ENCODE assay signal across 7 mouse cellular contexts in the genomic region with DNA sequence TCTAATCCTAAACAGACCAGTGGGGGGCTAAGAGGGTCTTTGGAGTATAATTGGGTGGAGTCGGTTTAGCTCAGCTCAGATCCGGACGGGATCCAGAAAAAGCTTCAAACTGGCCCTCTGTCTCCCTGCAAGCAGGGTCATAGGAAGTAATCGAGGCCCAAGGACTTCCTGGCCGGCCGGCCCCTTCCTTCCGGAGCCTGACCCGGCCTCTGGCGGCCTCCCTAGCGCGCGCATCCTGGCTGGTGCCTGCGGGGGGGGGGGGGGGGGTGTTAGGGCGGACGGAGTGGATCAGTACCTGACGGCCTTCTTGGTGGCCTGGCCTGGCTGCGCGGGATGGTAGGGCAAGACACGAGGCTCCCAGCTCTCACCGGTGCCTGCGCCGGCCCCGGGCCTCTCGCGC. TPM values are rescaled to one million over a fixed set of nuclear protein-coding genes. Genes with fewer than 3 reads are reported as not detected.
DNase-seq lines count a peak whose midpoint lies in the region; ATAC-seq and TF ChIP-seq lines count a peak whose summit lies in the region.

No protein-coding gene starts in this region.

- peak overlapping the region; percentile 74 for H3K4me2 ChIP-seq in forebrain, embryonic 15.5 days (replicated peaks)
- peak overlapping the region; percentile 85 for H3K4me2 ChIP-seq in lung, embryonic 15.5 days
- H3K4me2 ChIP-seq in stomach, postnatal 0 days (replicated peaks; ENCODE audit: low read depth) = peak overlapping the region; percentile 86

- peak overlapping the region; percentile 39 for H3K27ac ChIP-seq in MEL (ENCODE audit: control insufficient read depth, low read depth, low read length)
- H3K27ac ChIP-seq in forebrain, embryonic 15.5 days (replicated peaks) = peak overlapping the region; percentile 83
- peak overlapping the region; percentile 66; the same call in 1 of the 2 replicates for H3K27ac ChIP-seq in kidney, adult 2 months (ENCODE audit: insufficient read depth, low read depth, low read length)
- peak overlapping the region; percentile 88 for H3K27ac ChIP-seq in lung, embryonic 15.5 days
- peak overlapping the region; percentile 78 for H3K27ac ChIP-seq in stomach, postnatal 0 days (replicated peaks)

- no peak for TF ChIP-seq RAD21 in MEL (IDR thresholded peaks at IDR 0.05; ENCODE audit: low read depth, low read length)

- no peaks in the 10 kb centered on the region for H3K9me3 ChIP-seq in MEL (replicated peaks; ENCODE audit: insufficient read depth, low read length)
- no peaks in the 10 kb centered on the region for H3K9me3 ChIP-seq in forebrain, embryonic 15.5 days
- no peaks in the 10 kb centered on the region for H3K9me3 ChIP-seq in lung, embryonic 15.5 days
- H3K9me3 ChIP-seq in stomach, postnatal 0 days (ENCODE audit: control insufficient read depth, low read length) = no peaks in the 10 kb centered on the region

- DNase-seq in MEL (ENCODE audit: low read depth, low spot score) = peak; percentile 57
- DNase-seq in kidney, adult 2 months = peak; percentile 73
- peak; percentile 57 for DNase-seq in stomach, postnatal 0 days (ENCODE audit: low spot score)
- no peak for DNase-seq in thymus, postnatal 0 days (ENCODE audit: low spot score)

- TF ChIP-seq CTCF in C2C12 (IDR thresholded peaks at IDR 0.05; ENCODE audit: control insufficient read depth, insufficient read depth, insufficient read length) (no peak), MEL (IDR thresholded peaks at IDR 0.05 in 2 of 3, conservative IDR thresholded peaks at IDR 0.05 in 1 of 3; ENCODE audit: control insufficient read depth in 1 of 3, insufficient read depth in 1 of 3, low read depth in 2 of 3, low read length in 3 of 3, poor library complexity in 1 of 3, severe bottlenecking in 1 of 3) (no peak)
- no peak for TF ChIP-seq CTCF in kidney, adult 2 months (conservative IDR thresholded peaks at IDR 0.05; ENCODE audit: insufficient read depth, insufficient read length, low read depth, low read length)
- TF ChIP-seq CTCF in stomach, postnatal 0 days (IDR thresholded peaks at IDR 0.05; ENCODE audit: low read depth) = no peak

- H3K27me3 ChIP-seq in C2C12 (ENCODE audit: control insufficient read depth, insufficient read depth, insufficient read length) = no peaks in the 10 kb centered on the region
- no peaks in the 10 kb centered on the region for H3K27me3 ChIP-seq in MEL (ENCODE audit: control insufficient read depth in 1 of 2, insufficient read depth in 2 of 2, low read length in 2 of 2)
- peaks cover 5% of the 10 kb centered on the region; the same call in 1 of the 2 replicates for H3K27me3 ChIP-seq in forebrain, embryonic 15.5 days
- no peaks in the 10 kb centered on the region for H3K27me3 ChIP-seq in kidney, adult 2 months (replicated peaks; ENCODE audit: control insufficient read depth, insufficient read depth, low read length)
- peaks cover 51% of the 10 kb centered on the region for H3K27me3 ChIP-seq in lung, embryonic 15.5 days
- H3K27me3 ChIP-seq in stomach, postnatal 0 days (ENCODE audit: control insufficient read depth, insufficient read depth, low read length) = peaks cover 2% of the 10 kb centered on the region; the same call in 1 of the 2 replicates

- H3K4me1 ChIP-seq in MEL (ENCODE audit: control insufficient read depth in 1 of 2, insufficient read depth in 2 of 2, low read length in 2 of 2) = 0 out of 4 replicates have a peak, but pooled peaks cover 0 to 4% of the 10 kb centered on the region in 2 experiments
- peaks cover 50% of the 10 kb centered on the region for H3K4me1 ChIP-seq in forebrain, embryonic 15.5 days
- peaks cover 8% of the 10 kb centered on the region; the same call in 1 of the 2 replicates for H3K4me1 ChIP-seq in kidney, adult 2 months (ENCODE audit: control insufficient read depth, insufficient read depth, low read length)
- peaks cover 22% of the 10 kb centered on the region for H3K4me1 ChIP-seq in lung, embryonic 15.5 days
- H3K4me1 ChIP-seq in stomach, postnatal 0 days (replicated peaks; ENCODE audit: control insufficient read depth, insufficient read depth) = 0 out of 2 replicates have a peak, but pooled peaks cover 2% of the 10 kb centered on the region

- ATAC-seq in forebrain, embryonic 15.5 days (replicated peaks) = no peak; the same call in 1 of the 2 replicates
- ATAC-seq in lung, embryonic 15.5 days (ENCODE audit: borderline replicate concordance, extremely low read depth, low FRiP score, low TSS enrichment) = peak; percentile 0; the same call in 1 of the 2 replicates
- no peak for ATAC-seq in stomach, postnatal 0 days (ENCODE audit: low FRiP score, low TSS enrichment)

- TF ChIP-seq EP300 in MEL (IDR thresholded peaks at IDR 0.05; ENCODE audit: low read depth in 1 of 2, low read length in 2 of 2) = no peak
- TF ChIP-seq EP300 in stomach, postnatal 0 days (optimal IDR thresholded peaks at IDR 0.05) = no peak

- peak overlapping the region; percentile 89 for H3K9ac ChIP-seq in MEL (ENCODE audit: control insufficient read depth, low read depth, low read length, poor library complexity, severe bottlenecking)
- H3K9ac ChIP-seq in forebrain, embryonic 15.5 days (replicated peaks) = peak overlapping the region; percentile 69
- peak overlapping the region; percentile 73 for H3K9ac ChIP-seq in lung, embryonic 15.5 days
- peak overlapping the region; percentile 75 for H3K9ac ChIP-seq in stomach, postnatal 0 days (ENCODE audit: low read length)

- H3K4me3 ChIP-seq in C2C12 (ENCODE audit: insufficient read depth, poor library complexity, severe bottlenecking) (peak overlapping the region; percentile 55), MEL (ENCODE audit: control insufficient read depth in 1 of 2, insufficient read depth in 1 of 2, low read depth in 2 of 2, low read length in 2 of 2) (peak overlapping the region; percentile 86 to 90)
- peak overlapping the region; percentile 75 for H3K4me3 ChIP-seq in forebrain, embryonic 15.5 days
- peak overlapping the region; percentile 71 for H3K4me3 ChIP-seq in kidney, adult 2 months (ENCODE audit: insufficient read depth, low read depth, low read length)
- peak overlapping the region; percentile 88 for H3K4me3 ChIP-seq in lung, embryonic 15.5 days
- peak overlapping the region; percentile 71 for H3K4me3 ChIP-seq in stomach, postnatal 0 days (ENCODE audit: low read depth, low read length)

- H3K79me2 ChIP-seq in C2C12 (ENCODE audit: control insufficient read depth, insufficient read depth) = peaks cover 24% of the 10 kb centered on the region
- peaks cover 3% of the 10 kb centered on the region; the same call in 1 of the 2 replicates for H3K79me2 ChIP-seq in MEL (ENCODE audit: control insufficient read depth, insufficient read depth, low read length, poor library complexity)

- WGBS in forebrain, embryonic 15.5 days = 0% methylated on average over 16 of the region's 25 CpGs
- under 1% methylated on average over 25 of the region's 25 CpGs for WGBS in kidney, adult 2 months
- 0% methylated on average over 20 of the region's 25 CpGs for WGBS in lung, embryonic 15.5 days
- under 1% methylated on average over 20 of the region's 25 CpGs for WGBS in stomach, postnatal 0 days

- peaks cover 21% of the 10 kb centered on the region for H3K36me3 ChIP-seq in C2C12 (ENCODE audit: control insufficient read depth, insufficient read depth)
- peaks cover 0 to 5% of the 10 kb centered on the region in 2 experiments; a peak in 3 of 4 replicates for H3K36me3 ChIP-seq in MEL (ENCODE audit: control insufficient read depth in 1 of 2, insufficient read depth in 2 of 2, low read length in 2 of 2)
- peaks cover 38% of the 10 kb centered on the region for H3K36me3 ChIP-seq in forebrain, embryonic 15.5 days
- H3K36me3 ChIP-seq in kidney, adult 2 months (ENCODE audit: control insufficient read depth, insufficient read depth, low read length) = no peaks in the 10 kb centered on the region
- peaks cover 25% of the 10 kb centered on the region for H3K36me3 ChIP-seq in lung, embryonic 15.5 days
- 0 out of 2 replicates have a peak, but pooled peaks cover 6% of the 10 kb centered on the region for H3K36me3 ChIP-seq in stomach, postnatal 0 days (ENCODE audit: control insufficient read depth, insufficient read depth, low read length)

- H3K79me3 ChIP-seq in C2C12 (ENCODE audit: low read depth) = no peaks in the 10 kb centered on the region

- H3ac ChIP-seq in C2C12 (ENCODE audit: control insufficient read depth, insufficient read length, low read depth) = peak overlapping the region; percentile 80

- no peak for TF ChIP-seq POLR2A in MEL (IDR thresholded peaks at IDR 0.05; ENCODE audit: control insufficient read depth in 1 of 2, insufficient read depth in 1 of 2, low read depth in 1 of 2, low read length in 2 of 2, poor library complexity in 1 of 2)
- no peak for TF ChIP-seq POLR2A in kidney, adult 2 months (IDR thresholded peaks at IDR 0.05; ENCODE audit: low read depth, low read length)

RNA-seq across cellular contexts. Expression of gene Chpf, which starts 0.6 kb away (rescaled TPM):
- polyA plus RNA-seq in C2C12 (2012; fragmentation: generic; extraction: Trizol) (49.3 TPM), MEL (2012; ENCODE audit: insufficient read depth in 1 of 2, insufficient read length in 2 of 2, low read depth in 1 of 2, low replicate concordance in 2 of 2, missing spikeins in 1 of 2) (10 to 100 TPM in 1 of 2 experiments, not detected in 1; 49.0 TPM)
- total RNA-seq in MEL (2012; rRNA removed) = 23.9 and 32.3 TPM in 2 replicates
- polyA plus RNA-seq in forebrain, embryonic 15.5 days (2015; fragmentation: Nextera tagmentation; extraction: Ambion mirVana) = 28.9 and 29.2 TPM in 2 replicates
- 31.6 and 51.9 TPM in 2 replicates for polyA plus RNA-seq in kidney, adult 2 months (2012; rRNA removed)
- 29.5 and 31.1 TPM in 2 replicates for polyA plus RNA-seq in lung, embryonic 15.5 days (2015; fragmentation: Nextera tagmentation; extraction: Ambion mirVana)
- 24.6 and 25.2 TPM in 2 replicates for polyA plus RNA-seq in stomach, postnatal 0 days (2015; fragmentation: Nextera tagmentation; extraction: Ambion mirVana)
- 10.7 and 11.4 TPM in 2 replicates for polyA plus RNA-seq in thymus, postnatal 0 days (2015; fragmentation: Nextera tagmentation; extraction: Ambion mirVana)

RNA-seq across cellular contexts. Expression of gene Tmem198, which starts 0.8 kb away (rescaled TPM):
- polyA plus RNA-seq in C2C12 (2012; fragmentation: generic; extraction: Trizol) (0.70 TPM), MEL (2012; ENCODE audit: insufficient read depth in 1 of 2, insufficient read length in 2 of 2, low read depth in 1 of 2, low replicate concordance in 2 of 2, missing spikeins in 1 of 2) (1 to 10 TPM in 1 of 2 experiments, not detected in 1; 1.4 TPM)
- total RNA-seq in MEL (2012; rRNA removed) = 0.33 and 0.65 TPM in 2 replicates
- 53.4 and 55.4 TPM in 2 replicates for polyA plus RNA-seq in forebrain, embryonic 15.5 days (2015; fragmentation: Nextera tagmentation; extraction: Ambion mirVana)
- polyA plus RNA-seq in kidney, adult 2 months (2012; rRNA removed) = 1.3 and 1.8 TPM in 2 replicates
- 0.65 and 0.82 TPM in 2 replicates for polyA plus RNA-seq in lung, embryonic 15.5 days (2015; fragmentation: Nextera tagmentation; extraction: Ambion mirVana)
- polyA plus RNA-seq in stomach, postnatal 0 days (2015; fragmentation: Nextera tagmentation; extraction: Ambion mirVana) = 1.4 and 1.7 TPM in 2 replicates
- 0.30 and 0.39 TPM in 2 replicates for polyA plus RNA-seq in thymus, postnatal 0 days (2015; fragmentation: Nextera tagmentation; extraction: Ambion mirVana)

RNA-seq across cellular contexts. Expression of gene Obsl1, which starts 27.8 kb away (rescaled TPM):
- polyA plus RNA-seq in C2C12 (2012; fragmentation: generic; extraction: Trizol) (31.6 TPM), MEL (2012; ENCODE audit: insufficient read depth in 1 of 2, insufficient read length in 2 of 2, low read depth in 1 of 2, low replicate concordance in 2 of 2, missing spikeins in 1 of 2) (1 to 10 TPM in 1 of 2 experiments, not detected in 1; 1.2 TPM)
- total RNA-seq in MEL (2012; rRNA removed) = 0.08 TPM in 1 of 2 replicates, not detected in the other
- polyA plus RNA-seq in forebrain, embryonic 15.5 days (2015; fragmentation: Nextera tagmentation; extraction: Ambion mirVana) = 21.7 and 21.9 TPM in 2 replicates
- 6.4 and 8.9 TPM in 2 replicates for polyA plus RNA-seq in kidney, adult 2 months (2012; rRNA removed)
- 74.0 and 77.9 TPM in 2 replicates for polyA plus RNA-seq in lung, embryonic 15.5 days (2015; fragmentation: Nextera tagmentation; extraction: Ambion mirVana)
- polyA plus RNA-seq in stomach, postnatal 0 days (2015; fragmentation: Nextera tagmentation; extraction: Ambion mirVana) = 17.9 and 21.2 TPM in 2 replicates
- polyA plus RNA-seq in thymus, postnatal 0 days (2015; fragmentation: Nextera tagmentation; extraction: Ambion mirVana) = 9.9 and 10.2 TPM in 2 replicates

RNA-seq across cellular contexts. Expression of gene Asic4, which starts 28.3 kb away (rescaled TPM):
- polyA plus RNA-seq in C2C12 (2012; fragmentation: generic; extraction: Trizol) (0.05 TPM), MEL (2012; ENCODE audit: insufficient read depth in 1 of 2, insufficient read length in 2 of 2, low read depth in 1 of 2, low replicate concordance in 2 of 2, missing spikeins in 1 of 2) (under 1 TPM in 1 of 2 experiments, not detected in 1; 0.18 TPM)
- 0.19 TPM in 1 of 2 replicates, not detected in the other for total RNA-seq in MEL (2012; rRNA removed)
- 2.8 and 4.1 TPM in 2 replicates for polyA plus RNA-seq in forebrain, embryonic 15.5 days (2015; fragmentation: Nextera tagmentation; extraction: Ambion mirVana)
- polyA plus RNA-seq in kidney, adult 2 months (2012; rRNA removed) = 0.05 and 0.08 TPM in 2 replicates
- polyA plus RNA-seq in lung, embryonic 15.5 days (2015; fragmentation: Nextera tagmentation; extraction: Ambion mirVana) = 0.26 and 0.30 TPM in 2 replicates
- polyA plus RNA-seq in stomach, postnatal 0 days (2015; fragmentation: Nextera tagmentation; extraction: Ambion mirVana) = 0.55 and 0.63 TPM in 2 replicates
- polyA plus RNA-seq in thymus, postnatal 0 days (2015; fragmentation: Nextera tagmentation; extraction: Ambion mirVana) = not detected in 2 replicates

RNA-seq across cellular contexts. Expression of gene Inha, which starts 28.4 kb away (rescaled TPM):
- polyA plus RNA-seq in C2C12 (2012; fragmentation: generic; extraction: Trizol) (0.64 TPM), MEL (2012; ENCODE audit: insufficient read depth in 1 of 2, insufficient read length in 2 of 2, low read depth in 1 of 2, low replicate concordance in 2 of 2, missing spikeins in 1 of 2) (not detected)
- not detected in 2 replicates for total RNA-seq in MEL (2012; rRNA removed)
- 13.8 and 15.0 TPM in 2 replicates for polyA plus RNA-seq in forebrain, embryonic 15.5 days (2015; fragmentation: Nextera tagmentation; extraction: Ambion mirVana)
- polyA plus RNA-seq in kidney, adult 2 months (2012; rRNA removed) = 3.9 and 6.5 TPM in 2 replicates
- polyA plus RNA-seq in lung, embryonic 15.5 days (2015; fragmentation: Nextera tagmentation; extraction: Ambion mirVana) = 3.6 and 4.6 TPM in 2 replicates
- polyA plus RNA-seq in stomach, postnatal 0 days (2015; fragmentation: Nextera tagmentation; extraction: Ambion mirVana) = 4.7 and 6.1 TPM in 2 replicates
- polyA plus RNA-seq in thymus, postnatal 0 days (2015; fragmentation: Nextera tagmentation; extraction: Ambion mirVana) = 1.7 TPM in 2 replicates

Comparison
In these comparisons a context has a peak if more than half of its experiments do, and no peak if none do; other contexts are left out.
1. RNA of gene Tmem198, which starts 0.8 kb away (polyA plus RNA-seq): 53.4 to 55.4 TPM in forebrain, embryonic 15.5 days; 1.4 to 1.7 TPM in stomach, postnatal 0 days, 1.4 TPM in MEL, 1.3 to 1.8 TPM in kidney, adult 2 months, 0.65 to 0.82 TPM in lung, embryonic 15.5 days, 0.70 TPM in C2C12 (single experiment) and 0.30 to 0.39 TPM in thymus, postnatal 0 days; every median in the first group is over 10 times any median in the second.
2. Peak in every context shown above with its lines, with median percentiles within 50 percentile points of each other: H3K4me3 ChIP-seq, H3K27ac ChIP-seq, H3K9ac ChIP-seq and H3K4me2 ChIP-seq.